Mouse (Mus musculus) erythroblast, embryonic 14.5 days (primary cell): ENCODE results near the gene Cdc123.

Experiments
- GATA1 ChIP-seq: IDR thresholded peaks from 2 replicates; pipeline ENCODE4 v1.6.1; 2012; ENCODE audit warnings: low read length, inconsistent platforms, mixed read lengths
- TAL1 ChIP-seq: IDR thresholded peaks from 3 replicates; pipeline ENCODE4 v1.6.1; 2012; ENCODE audit warnings: low read length, inconsistent platforms, mixed read lengths

GRCm38 (mm10) chr2:5824213-5824612, 20.8 kb downstream of the Cdc123 start:
- TF ChIP-seq GATA1 (no peak), TAL1 (no peak)
